Mouse (Mus musculus) kidney, postnatal 14 days (tissue): ENCODE results near the gene Aven.
A peak's percentile ranks its signal among the peaks of the same experiment; 100 is the strongest.
"Not testable (repeated sequence)": the region's sequence is repeated elsewhere in the genome, so short reads cannot be mapped to it uniquely, and the experiment has no call there.

Experiments used
- DNase-seq: peaks from one replicate; pipeline ENCODE4 v3.0.0; 2022; ENCODE audit warnings: mixed read lengths

Gene Aven

DNA sequence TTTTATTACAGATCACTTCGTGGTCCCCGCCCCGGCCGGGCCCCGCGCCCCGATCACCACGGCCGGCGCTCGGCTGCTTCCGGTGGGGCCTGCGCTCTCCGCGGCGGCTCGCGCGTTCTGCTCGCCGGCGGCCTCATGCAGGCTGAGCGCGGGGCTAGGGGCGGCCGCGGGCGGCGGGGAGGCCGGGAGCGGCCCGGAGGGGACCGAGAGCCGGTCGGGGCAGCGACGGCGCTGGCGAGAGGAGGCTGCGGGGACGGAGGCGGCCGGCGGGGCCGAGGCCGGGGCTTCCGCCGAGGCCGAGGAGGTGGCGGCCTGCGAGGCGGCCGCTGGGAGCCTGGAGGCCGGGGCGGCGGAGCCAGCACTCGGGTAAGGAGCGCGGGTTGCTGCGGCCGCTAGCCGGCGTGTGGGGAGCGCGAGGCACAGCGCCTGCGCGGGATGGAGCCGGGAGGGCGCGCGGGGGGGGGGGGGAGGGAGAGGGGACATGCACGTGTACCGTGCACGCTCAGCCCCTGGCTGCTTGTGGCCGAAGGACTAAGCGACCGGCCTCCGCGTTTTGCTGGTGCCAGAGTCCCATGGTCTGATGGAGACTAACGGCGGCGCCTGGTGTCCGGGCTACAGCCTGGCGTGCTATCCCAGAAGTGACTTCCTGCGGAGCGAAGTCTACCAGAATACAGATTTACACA, at the start of gene Aven:
Aven (plus strand) TSS at position 109 of the 683 bp plus-strand sequence.
- peak; percentile 93 for DNase-seq

DNA sequence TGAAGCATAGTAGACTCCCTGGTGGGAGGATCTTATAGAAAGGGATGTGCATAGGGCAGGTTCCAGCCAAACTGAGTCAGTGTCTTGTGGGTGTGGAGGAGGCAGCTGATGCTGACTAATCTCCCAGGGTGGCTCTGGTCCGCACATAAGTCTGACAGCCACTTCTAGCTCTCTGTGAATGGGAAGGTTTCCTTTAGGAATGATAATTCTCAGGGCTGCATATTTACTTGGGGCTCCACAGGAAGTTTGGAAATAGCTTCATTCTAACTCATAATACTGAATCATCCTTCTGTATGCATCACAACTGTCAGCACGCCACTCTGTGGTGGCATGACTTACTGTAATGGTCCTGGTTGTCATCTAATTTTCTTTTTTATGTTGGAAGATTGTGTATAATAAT, 49.3 kb upstream of the Aven start:
- DNase-seq = no peak

DNA sequence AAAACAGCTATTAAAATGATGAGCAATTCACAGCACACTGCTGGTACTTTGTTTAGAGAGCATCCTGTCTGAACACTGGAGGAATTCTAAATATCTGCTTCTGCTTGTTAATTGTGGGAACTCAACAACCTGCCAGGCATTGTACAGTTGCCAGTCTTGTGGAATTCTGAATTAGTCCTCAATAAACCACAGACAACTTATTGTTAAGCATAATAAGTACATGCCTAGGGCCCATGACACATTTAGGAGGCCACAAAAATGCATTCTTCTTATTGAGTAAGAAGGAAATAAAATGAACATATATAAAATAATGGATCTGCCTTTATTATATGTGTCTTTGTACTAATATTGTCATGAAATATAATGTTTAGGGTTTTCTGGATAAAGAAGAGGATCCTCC, 47.3 kb upstream of the Aven start:
- DNase-seq = no peak

DNA sequence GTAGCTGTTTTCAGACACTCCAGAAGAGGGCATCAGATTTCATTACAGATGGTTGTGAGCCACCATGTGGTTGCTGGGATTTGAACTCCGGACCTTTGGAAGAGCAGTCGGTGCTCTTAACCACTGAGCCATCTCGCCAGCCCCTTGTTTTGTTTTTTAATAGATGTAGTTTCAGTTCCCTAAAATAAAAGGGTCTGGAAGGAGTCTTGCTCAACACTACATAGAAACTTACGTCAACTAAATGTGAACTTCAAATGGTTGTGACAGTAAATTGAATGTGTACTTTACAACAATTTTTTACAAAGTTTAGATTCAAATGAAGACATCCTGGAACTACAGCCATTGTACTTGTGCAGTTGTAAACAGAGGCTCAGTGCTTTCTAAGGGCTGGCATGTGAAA, 44.7 kb upstream of the Aven start:
- not testable (repeated sequence) for DNase-seq

DNA sequence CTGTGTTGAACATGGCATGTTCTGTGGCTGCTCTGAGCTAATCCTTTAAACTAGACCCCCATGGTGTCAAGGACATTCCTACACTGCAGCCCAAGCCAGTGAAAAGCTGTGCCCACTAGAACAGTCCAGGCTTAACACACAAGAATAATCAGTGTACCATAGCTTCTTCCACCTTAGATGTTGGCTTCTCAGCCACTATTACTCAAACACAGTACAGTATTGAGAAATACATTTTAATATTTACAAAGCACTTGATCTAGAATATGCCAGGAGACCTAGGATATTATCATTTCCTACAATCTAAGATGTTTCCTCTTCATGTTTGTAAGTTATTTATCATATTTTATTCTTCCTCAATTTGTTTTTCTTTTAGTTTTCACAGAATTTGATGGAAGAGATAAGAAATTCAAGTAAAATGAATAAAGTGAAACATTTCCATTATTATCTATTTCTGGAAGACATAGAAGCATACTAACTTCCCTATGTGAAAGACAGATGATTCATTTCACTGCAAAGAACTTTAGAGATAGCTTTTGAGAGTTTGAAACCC, 44.2 kb upstream of the Aven start:
- no peak for DNase-seq

DNA sequence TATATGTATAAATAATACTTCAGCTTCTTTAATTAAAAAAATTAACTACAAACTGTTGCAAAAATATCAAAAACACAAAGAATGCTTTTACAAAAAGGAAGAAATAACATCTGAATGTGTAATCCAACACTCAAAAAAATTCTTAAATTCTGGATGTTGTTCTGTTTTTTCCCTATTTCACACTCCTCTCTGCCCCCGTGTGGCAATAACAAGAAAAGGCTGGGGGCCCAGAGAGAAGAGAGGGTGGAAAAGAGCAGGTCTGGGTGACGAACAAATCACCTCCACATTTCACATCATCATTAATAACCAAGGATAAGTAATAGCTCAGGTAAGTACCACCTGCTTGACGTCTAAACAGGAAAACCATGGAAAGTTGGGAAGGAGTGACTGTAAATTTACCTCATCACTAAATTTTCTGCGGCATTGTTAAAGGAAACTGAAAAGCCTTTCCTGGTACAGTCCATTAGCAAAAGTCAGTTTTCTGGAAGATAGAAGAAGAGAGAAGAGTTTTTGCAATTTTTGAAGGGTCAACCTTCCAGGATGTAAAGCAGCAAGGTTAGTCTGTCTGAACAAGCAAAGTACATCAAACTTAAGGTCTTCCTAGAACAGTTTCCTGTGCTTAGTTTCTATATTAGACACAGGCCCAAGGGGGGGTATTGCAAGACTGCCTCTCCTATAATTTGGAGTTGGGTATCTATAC, 43.0 kb upstream of the Aven start:
- peak; percentile 27 for DNase-seq

DNA sequence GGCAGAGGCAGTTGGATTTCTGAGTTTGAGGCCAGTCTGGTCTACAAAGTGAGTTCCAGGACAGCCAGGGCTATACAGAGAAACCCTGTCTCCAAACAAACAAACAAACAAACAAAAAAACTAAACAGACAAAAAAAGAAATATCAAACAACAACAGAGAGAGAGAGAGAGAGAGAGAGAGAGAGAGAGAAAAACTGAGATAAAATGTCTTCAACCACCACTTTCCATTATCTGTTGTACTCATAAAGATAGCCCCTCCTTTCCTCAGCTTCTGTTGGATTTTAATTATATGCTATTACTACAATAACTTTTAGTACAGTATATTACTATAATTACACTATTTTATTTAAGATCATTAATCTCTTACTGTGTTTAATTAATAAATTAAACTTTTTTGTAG, 40.3 kb upstream of the Aven start:
- not testable (repeated sequence) for DNase-seq

DNA sequence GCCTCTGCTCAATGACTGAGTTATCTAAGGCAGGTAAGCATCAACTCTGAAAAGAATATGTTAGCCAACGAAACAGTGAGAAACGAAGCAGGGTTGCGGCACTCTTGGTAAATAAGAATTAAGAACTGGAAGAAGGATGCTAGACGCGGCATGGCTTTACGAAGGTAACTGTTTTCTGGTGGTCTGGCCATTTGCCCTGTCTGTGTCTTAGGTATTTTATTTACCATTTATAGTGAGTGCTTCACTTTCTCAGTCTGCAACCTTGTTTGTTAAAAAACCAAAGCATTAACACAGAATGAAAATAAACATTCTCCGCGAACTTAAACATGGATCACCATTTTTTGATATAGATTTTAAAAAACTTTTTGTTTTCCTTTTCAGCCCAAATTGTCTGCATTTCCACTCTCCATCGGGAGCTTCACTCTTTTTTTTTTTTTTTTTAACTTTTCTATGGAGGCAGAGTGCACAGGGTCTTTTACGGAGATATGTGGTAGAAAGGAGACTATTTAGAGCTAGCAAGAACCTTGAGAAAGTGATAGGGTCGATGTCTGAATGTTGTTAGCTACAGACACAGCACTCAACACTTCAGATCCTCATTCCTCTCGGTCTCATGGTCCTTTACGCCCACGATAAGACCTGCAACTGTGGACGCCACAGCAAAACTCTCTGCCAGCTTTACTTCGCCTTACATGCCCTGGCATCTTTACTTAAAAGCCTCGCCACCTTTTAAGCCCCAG, 38.5 kb upstream of the Aven start:
- no peak for DNase-seq

DNA sequence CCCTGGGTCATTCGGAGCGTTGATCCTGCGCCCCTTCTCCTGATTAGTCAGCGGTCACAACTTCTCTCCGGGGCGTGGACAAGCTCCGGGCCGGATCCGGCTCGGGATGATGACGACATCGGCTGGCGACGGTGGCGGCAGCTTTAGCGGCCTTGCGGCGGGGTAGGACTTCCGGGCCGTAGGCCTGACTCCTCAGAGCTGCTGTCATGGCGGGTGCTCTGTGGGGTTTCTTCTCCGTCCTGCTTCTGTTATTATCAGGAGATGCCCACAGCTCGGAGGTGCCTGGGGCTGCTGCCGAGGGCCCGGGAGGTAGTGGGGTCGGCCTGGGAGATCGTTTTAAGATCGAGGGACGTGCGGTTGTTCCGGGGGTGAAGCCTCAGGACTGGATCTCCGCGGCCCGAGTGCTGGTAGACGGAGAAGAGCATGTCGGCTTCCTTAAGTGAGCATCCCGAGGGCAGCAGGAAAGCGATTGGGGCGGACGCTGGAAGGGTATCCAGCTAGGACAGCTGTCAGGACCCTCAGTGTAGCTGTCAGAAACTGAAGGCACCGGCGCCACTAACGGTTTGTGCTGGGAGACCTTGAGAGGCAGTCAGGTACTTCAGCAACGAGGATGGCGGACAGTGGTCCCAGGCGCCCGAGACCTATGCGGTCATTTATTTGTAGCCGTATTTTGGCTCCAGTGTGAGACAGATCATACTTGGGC, 37.8 kb upstream of the Aven start, which contains the start of gene Emc7:
Emc7 (plus strand) TSS at position 136 of the 703 bp plus-strand sequence.
- peak; percentile 97 for DNase-seq

DNA sequence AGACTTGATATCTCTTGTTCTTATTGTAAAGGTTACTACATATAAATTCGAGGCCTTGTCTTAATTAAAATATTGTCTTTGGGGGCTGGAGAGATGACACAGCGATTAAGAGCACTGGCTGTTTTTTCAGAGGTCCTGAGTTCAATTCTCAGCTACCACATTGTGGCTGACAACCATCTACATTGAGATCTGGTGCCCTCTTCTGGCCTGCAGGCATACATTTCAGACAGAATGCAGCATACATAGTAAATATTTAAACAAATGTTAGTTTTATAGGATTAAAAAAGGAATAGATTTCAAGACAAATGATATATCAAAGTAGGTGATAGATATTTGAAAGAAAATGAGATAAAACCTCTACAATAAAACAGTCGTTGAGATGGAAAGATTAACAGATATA, 32.2 kb upstream of the Aven start:
- no peak for DNase-seq

DNA sequence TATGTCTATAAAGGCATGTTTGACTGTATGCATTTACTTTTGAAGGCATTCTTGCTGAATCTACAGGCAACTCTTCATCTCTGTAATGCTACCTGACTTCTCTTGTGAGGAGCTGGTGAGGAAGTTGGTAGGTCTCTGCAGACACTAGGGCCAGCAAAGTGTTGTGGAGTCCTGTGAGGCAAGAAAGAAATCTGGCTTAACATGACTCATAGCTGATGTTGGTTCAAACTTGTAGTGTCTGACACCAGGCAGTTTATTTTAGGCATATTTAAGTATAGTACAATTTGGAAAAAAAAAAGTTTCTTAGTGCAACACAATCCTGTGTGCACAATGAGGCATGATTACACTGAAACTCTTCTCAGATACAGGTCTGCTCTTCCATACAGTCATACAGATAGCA, 23.2 kb upstream of the Aven start:
- DNase-seq = no peak

DNA sequence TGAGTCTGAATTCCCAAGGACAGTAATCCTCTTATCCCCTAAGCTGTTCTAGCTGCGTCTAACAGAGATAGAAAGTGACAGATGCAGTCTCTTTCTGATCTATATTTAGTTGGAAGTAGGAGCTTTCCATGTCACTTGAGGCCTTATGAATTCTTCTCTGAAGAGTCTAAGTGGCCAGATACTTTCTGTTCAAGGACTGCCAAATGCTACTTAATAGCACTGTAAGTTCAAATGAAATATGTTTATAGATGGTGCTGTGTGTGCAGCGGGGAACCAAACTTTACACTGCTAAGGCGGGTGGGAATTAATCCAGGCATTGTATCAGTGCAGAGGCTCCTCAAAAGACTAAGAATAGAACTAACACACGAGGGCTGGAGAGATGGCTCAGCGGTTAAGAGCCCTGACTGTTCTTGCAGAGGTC, 21.8 kb upstream of the Aven start:
- no peak for DNase-seq

DNA sequence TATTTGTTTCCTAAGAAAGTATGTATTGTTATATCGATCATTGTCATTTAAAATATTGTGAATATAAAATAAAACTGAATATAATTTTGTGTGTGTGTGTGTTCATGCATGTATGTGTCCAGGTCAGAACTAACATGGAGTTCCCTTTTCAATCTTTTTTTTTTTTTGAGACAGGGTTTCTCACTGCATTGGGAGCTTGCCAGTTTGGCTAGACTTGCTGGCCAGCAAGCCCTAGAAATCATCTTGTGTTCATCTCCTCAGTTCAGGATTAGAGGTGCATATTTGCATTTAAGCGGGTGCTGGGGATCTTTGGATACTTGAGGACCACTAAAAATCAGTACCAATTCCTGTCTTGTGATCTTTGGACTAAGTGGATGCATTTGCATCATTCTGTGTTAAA, 20.7 kb upstream of the Aven start:
- DNase-seq = no peak

DNA sequence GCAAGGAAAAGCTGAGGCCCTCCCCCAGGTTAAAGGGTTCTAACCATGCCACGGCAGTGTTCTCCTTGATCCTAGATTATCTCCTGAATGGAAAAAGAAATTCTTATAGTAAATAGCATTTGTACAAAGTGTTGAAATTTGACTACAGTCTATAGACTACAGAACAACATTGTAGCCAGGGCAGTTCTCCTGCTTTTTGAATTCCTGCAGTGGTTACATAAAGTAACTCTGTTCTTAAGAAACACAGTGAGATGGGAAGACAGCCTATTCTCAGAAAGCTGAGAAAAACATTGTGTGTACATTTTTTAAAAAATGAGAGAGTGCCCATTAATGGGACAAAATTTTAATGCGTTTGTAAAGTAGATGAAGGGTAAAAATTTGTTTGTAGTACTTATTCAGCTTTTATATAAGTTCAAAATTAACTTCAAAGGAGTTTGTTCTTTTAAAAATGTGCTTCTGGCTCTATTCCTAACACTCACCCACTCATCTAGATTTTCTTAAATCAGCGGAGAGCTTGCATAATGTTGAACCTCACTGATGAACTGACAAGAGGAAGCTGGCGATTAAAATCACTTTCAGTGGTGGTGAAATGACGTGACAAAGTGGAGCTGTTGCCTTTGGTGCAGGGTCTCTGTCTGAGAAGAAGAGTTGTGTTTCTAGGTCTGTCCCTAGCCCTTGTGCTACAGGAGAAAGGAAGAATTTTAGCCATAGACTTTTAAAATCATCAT, 17.6 kb upstream of the Aven start:
- DNase-seq = no peak

DNA sequence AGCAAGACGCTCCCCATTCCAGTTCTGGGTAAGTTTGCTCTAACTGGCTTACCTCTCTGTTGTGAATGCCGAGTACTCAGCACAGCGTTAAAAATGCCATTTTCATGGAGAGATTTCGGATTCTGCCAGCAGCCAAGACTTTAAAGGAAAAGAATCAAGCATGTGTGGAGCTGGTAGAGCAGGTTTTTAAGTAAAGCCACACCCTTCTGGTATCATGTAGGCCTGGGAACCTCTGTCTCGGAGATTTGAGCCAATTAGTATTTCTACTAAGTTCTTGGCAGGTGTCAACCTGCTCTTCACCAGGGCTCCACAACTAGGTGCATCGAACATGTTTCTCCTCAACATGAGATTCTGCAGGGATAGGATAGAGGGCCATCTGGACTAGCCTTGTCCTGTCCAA, 16.2 kb upstream of the Aven start:
- DNase-seq = no peak

DNA sequence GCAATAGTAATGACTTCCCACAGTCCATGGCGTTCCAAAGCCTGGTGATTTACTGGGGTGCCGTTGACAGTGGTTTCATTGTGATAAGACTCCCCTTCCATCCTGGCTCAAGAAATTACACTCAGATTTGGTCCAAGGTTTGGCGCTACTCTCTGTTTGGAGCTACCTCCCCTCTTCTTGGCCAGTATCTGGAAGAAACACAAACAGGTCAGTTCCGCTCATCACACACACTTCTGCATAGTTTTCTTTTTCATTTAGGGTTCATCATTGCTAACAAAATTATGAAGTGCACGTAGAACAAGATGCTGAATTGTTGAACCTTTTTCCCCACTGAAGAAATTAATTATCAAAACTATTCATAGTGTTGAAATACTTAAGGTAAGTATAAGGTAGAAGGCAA, 12.1 kb upstream of the Aven start, which contains the start of gene Chrm5:
Chrm5 (minus strand) TSS at position 101 of the 400 bp plus-strand sequence.
- DNase-seq = no peak

DNA sequence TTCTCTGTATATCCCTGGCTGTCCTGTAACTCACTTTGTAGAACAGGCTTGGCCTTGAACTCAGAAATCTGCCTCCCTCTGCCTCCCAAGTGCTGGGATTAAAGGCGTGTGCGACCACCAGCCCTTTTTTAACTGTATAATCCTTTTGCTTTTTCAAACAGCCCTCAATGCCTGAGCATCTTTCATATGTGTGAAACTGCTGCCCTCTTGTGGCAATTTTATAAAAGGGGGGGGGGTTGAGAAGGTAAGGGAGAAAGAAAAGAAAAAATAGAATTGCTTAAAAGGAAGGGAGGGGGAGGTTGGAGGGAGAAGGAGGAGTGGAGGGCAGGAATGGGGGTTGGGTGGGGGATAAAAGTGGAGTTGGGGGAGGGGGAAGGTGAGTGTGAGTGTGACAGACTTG, 11.2 kb upstream of the Aven start:
- DNase-seq = peak; percentile 34

DNA sequence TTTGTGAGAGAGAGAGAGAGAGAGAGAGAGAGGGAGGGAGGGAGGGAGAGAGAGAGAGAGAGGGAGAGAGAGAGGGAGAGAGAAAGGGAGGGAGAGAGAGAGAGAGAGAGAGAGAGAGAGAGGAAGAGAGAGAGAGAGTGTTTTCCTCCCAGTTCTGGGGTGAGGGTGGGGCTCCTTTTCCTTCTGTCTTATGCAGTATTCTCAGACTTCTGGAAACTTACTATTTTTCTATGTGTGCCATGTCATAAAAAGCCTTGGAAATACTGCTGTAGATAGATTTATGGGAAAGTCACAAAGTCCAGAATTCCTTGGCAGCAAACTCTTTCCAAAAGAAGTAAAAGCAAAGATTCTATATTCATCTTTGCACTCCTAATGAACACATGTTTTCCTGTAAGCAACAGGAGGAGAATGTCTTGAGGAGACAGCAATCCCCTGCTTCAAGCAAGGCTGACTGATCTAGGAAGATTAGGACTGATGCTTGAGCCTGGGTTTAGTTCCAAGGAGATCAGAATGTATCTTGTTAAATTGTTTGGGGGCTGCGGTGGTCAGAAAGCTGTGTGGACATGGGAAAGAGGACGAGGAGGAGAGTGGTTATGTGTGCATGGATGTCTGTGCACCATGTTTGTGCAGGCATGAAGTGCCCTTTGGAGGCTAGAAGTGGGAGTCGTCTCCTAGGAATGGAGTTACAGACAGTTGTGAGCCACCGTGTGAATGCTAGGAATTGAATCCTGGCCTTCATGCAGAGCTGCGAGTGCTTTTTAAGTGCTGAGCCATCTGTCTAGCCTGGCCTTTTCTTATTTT, 10.0 kb upstream of the Aven start:
- no peak for DNase-seq

DNA sequence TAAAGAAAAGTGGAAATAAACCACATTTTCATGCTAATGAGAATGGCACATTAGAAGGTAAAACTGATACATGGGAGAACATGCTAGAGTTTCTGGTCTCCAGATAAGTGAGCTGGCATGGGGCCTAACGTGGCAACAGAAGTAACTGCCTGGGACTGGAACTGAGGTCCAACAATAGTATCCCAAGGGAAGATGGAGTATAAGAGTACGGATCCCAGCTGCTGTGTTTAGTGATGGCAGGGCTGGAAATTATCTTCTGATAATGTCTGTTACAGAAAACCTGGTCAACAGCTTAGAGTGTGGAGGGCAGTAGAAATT, 9.5 kb upstream of the Aven start:
- no peak for DNase-seq

DNA sequence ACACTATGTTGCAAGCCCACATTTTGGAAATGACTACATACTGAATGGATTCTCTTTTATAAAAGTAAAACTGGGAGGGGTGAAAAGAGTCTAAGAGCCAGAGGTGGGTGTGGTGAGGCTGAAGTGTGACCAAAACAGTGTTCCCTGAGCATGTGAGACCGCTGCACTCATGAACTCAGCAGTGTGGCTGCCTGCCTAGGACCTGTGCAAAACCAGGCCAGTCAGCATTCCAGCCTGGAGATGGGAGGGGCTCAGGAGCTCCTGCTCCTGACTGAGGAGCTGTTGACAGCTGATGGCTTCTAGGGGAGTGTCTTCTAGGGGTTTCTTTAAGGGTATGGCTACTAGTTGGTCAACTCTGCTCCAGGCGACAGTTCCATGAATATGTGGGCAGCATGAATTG, 7.9 kb upstream of the Aven start:
- DNase-seq = peak; percentile 32

DNA sequence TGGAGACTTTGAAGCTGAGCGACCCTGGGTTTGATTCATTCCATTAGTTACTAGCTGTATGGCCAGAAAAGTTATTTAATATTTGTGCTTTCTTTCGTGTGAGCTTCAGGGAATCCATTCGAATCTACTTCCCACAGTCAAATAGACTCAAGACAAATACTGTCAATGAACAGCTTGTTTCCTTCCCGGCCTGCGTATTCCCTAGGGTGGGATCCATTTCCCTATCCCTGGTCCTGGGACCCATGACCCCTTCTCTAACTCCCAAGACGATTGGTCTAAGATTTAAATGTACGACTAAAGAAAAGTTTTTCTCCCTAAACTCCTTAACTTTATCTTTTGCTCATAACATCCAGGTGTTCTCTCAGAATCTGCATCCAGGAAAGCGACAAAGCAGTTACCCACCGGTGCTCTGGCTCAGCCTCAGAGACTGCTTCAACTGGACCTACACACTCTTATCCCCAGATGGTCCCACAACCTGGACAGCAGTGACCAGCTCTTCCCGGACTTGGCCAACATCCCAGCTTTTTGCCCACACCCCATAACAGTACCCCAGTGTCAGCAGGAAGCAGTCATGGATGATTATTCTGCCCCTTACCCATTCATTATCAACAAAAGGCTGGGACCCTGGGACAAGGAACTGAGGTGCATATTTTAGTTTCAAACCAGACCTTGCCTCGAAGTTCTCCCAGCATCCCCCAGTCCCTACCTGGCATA, 2.1 kb upstream of the Aven start:
- no peak for DNase-seq
